Mouse (Mus musculus) gastrocnemius, adult 8-10 months (tissue): ENCODE data around the gene Atp6ap1l. TPM values are rescaled to one million over a fixed set of nuclear protein-coding genes. Genes with fewer than 3 reads are reported as not detected.
"Not testable (repeated sequence)": the region's sequence is repeated elsewhere in the genome, so short reads cannot be mapped to it uniquely, and the experiment has no call there.

Experiments
- DNase-seq, 2 experiments: peaks; one replicate each; pipeline ENCODE4 v3.0.0; 2022; ENCODE audit warnings: low spot score in 2 of 2
- total RNA-seq, 4 experiments: library from RNA; stranded (reverse); gene quantifications; 2 replicates each; pipeline ENCODE4 v1.2.4; 2022

Atp6ap1l gene
- not detected for total RNA-seq

DNA sequence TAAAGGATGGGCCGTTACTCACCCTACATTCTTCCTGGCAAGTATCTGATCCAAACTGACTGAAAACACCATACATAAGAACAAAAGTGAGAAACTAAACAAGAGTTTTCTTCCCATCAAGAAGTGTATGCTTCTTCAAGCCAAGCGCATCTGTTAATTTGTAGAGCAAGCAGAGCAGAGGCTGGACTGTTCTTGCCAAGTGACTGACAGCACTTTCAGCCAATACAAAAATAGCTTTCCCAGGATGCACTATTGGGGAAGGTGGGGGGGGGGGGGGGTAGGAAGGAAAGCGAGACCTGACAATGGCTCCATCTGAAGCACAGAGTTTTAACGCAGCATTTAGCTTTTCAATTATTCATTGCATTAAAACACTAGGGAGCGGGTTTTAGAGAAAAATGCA is at the start of gene Atp6ap1l:
TSS of gene Atp6ap1l (minus strand) at position 180 of the 400 bp plus-strand sequence.
- no peak for DNase-seq

DNA sequence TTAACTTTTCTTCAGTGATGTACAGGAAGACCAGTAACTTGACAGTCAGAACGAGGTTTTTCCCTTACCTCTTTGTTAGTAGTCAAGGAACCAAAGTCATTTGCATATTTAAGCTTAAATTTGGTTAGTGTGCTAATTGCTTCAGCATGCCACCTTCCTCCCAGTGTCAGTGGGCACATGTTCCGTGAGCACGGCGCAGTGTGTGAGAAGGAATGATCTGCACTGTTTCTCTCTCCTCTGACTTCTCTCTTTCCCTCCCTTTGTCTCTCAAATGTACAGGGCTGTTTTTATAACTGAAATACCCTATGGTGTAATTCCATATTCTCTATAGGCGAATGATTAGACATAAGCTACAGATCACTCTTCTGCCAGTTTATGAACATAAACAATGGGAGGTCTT is 34.4 kb upstream of the Atp6ap1l start:
- no peak for DNase-seq

DNA sequence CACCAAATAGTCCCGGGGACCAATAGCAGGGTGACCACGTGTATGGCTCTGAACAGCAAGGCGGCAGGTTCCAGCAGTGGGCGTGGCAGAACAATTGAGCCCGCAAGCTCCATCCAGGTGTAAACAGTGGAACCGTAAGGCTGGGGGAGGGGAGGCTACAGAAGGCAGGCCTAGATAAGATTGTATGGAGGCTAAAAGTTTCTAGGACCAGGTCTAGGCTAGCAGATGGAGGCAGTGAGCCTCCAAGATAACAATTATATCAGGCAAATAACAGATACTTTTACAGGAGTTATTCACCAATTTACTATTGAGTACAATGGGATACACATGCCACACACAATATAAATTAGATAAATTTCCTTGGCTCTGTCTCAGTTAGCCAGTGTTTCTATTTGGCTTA is 34.0 kb upstream of the Atp6ap1l start:
- DNase-seq, result no peak

DNA sequence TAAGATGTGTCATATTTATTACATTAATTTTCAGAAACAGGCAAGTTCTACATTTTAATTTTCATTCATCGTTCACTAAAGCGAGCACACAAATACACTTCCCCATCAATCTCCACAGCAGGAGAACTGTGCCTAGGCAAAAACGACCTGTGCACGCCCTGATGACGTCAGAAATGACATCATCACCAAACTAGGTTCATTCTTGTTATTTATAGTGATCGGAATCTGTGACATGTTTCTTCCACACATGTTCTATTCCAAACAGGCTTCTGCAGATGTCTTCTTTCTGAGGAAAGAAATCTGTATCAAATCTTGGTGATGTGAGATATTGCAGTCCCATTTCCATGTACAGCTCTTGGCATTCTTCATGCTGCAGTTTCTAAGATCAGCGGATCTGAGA is 30.7 kb upstream of the Atp6ap1l start:
- DNase-seq, result no peak

DNA sequence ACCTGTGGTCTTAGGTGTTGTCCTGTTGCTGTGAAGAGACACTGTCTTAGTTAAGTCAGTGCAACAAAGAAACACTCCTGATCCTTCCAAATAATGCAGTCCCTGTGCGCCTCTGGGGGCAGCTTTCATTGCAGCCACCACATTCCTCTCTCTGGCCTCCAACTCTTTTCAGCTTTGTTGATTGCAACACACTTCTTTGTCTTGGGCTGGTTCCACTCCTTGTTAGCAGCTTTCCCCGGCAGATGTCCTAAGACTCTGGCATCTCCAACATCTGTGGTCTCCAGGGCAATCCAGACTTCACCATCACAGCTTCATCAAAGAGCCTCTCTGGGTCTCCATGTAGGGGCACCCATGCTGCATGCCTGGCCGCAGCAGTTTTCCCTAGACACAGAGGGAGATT is 28.1 kb upstream of the Atp6ap1l start:
- peak in 1 of 2 experiments; percentile 21 for DNase-seq

DNA sequence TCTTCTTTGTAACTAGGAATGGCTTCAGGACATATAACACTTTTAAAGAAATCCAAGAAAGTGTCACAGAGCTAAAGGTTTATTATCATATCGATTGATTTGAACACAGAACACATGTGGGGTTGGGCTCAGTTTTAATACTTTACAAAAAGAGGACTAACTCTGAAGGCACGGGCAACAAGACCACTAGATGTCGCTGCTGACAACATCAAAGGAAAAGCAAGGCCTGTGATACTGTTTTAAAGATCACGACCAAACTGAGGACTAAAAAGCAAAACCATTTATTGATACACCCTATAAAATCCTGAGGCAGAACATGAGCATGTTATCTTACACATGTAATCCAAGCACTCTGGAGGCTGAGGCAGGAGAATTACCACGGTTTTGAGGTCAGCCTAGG is 24.7 kb upstream of the Atp6ap1l start:
- peak; percentile 27 to 41 for DNase-seq

DNA sequence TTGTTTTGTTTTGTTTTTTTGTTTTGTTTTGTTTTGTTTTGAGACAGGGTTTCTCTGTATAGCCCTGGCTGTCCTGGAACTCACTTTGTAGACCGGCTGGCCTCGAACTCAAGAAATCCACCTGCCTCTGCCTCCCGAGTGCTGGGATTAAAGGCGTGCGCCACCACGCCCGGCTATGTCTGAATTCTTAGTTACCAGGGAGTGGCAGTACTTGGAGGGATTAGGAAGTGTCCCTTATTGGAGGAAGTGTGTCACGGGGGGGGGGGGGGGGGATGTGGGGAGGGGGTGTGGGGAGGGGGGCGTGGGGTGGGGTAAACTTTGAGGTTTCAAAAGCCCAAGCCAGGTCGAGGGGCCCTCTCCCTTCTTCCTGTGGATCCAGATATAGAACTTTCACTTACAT is 23.1 kb upstream of the Atp6ap1l start:
- not testable (repeated sequence) for DNase-seq

DNA sequence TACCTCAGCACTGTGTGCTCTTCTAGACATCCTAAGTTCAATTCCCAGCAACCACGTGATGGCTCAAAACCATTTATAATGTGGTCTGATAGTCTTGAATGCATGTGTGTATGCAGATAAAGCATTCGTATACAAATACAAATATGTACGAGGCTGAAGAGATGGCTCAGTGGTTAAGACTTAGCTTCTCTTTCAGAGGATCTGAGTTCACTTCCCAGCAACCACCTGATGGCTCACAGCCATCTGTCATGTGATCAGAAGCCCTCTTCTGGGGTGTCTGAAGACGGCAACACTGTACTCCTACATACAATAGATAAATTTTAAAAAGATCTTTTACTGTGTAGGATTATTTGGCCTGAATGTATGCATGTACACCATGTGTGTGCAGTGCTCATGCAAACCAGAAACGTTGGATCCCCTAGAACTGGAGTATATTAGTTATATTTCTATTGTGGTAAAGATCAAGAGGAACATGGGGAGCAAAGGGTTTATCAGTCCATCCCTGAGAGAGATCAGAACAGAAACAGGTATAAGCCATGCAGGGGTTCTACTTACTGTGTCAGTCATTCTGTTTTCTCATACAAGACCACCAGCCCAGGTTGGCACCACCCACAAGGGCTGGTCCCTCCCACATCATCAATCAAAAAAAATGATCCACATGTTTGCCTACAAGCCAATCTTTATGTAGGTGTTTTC is 21.9 kb upstream of the Atp6ap1l start:
- no peak for DNase-seq

DNA sequence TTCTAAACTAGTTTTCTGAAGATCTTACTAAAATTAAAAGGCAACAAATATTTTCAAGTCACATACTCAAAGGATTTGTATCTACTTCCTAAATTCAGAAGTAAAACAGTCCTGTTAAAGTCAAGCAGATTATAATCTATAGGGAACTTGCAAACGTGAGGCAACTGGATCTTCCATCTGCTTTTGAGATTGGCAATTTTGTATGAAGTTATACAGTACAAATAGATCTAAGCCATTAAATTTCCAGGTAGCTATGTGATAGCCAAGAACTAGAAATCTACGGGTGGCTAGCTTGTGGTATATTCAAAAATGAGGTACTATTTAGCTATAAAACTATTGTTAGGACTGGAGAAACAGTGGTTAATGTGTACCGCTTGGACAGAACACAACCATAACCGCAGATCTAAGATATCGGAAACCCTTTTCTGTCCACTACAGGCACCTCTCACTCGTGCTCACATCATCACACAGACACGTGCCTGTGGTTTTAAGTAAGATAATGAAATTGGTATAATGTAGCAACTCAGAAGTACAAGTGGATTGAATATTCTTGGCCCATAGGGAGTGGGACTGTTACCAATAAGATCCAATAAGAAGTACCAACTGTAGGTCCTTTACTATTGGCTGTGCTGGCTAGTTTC is 21.1 kb upstream of the Atp6ap1l start:
- no peak for DNase-seq

DNA sequence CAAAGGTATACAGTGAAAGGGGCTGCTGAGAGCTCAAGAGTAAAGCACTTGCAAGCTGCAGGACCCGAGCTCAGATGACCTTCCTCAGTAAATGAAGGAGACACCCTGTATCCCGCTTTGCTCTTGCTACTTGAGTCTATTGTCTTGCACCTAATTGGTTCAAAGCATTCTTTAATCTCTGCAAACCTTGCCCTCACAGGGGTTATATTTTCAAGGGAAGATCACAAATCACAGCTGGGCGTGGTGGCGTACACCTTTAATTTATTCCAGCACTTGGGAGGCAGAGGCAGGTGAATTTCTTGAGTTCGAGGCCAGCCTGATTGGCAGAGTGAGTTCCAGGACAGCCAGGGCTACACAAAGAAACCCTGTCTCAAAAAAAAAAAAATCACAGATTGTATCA is 20.0 kb upstream of the Atp6ap1l start:
- DNase-seq, result no peak

DNA sequence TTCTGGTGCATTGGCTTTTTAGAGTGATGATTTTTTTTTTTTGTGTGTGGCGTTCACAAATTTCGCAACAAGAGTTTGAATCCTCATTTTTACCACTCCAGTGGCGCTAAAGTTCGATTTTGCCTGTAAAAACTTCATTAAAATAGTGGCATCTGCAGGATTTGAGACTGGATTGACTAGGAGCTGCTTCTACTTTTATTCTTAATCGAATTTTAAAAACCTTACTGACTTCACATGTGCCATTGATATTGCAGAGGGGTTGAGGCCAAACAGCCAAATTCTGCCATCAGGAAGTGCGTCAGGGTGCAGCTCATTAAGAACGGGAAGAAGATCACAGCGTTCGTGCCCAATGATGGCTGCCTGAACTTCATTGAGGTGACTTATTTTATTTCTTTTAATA is 18.9 kb upstream of the Atp6ap1l start:
- no peak for DNase-seq

DNA sequence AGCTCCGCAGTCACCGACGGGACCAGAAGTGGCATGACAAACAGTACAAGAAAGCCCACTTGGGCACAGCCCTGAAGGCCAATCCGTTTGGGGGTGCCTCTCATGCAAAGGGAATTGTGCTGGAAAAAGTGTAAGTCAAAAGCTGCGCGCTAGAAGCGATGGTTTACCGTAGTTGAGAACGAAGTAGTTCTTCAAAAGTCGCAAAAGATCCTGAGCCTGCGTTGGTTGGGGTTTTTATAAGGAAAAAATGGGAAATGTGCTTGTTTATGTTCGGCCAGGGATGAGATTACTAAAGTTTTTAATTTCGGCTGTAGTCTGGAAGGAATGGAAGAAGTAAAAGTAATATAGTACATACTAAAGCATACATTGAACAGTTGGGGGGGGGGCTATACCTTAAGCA is 18.5 kb upstream of the Atp6ap1l start:
- not testable (repeated sequence) for DNase-seq

DNA sequence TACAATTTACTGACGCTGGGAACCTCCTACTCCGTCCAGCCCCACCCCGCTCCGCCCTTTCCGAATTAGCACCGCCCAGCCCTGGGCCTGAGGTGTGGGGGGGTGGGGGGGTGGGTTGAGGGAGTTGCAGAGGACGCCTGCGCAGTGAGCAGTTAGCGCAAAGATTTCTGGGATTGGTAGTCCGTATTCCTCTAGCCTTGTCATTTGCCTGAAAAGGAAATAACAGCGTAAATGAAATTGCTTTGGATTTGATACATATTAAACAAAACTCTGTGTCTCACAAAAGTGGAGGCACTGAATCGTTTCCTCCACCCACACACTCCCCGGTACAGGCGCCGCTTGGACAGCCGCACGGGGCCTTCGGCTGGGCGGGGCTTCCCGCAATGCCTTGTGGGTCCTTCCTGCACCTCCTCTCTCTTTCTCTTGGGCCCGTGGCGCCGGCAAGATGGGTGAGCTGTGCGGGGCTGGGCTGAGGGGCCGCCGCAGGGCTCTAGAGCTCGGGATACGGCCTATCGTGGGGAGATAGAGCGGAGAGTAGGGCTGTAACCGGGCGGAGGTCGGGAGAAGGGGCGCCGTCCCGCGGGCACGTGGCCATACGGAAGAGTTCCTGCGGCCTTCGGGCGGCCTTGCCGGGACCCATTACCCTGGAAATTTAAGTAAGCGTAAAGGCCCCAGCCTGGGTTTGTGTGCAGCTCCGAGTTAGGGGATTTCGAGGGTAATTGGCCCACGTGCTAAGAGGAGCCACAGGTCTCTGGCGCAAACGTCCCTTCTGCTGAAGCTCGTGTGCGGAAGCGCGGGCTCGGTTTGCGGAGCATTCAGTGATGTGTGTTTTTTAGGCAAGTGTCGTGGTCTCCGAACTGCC is 17.8 kb upstream of the Atp6ap1l start, which contains the start of gene Rps23:
TSS of gene Rps23 (plus strand) at position 208 of the 862 bp plus-strand sequence.
- DNase-seq, result peak; percentile 83 to 84

DNA sequence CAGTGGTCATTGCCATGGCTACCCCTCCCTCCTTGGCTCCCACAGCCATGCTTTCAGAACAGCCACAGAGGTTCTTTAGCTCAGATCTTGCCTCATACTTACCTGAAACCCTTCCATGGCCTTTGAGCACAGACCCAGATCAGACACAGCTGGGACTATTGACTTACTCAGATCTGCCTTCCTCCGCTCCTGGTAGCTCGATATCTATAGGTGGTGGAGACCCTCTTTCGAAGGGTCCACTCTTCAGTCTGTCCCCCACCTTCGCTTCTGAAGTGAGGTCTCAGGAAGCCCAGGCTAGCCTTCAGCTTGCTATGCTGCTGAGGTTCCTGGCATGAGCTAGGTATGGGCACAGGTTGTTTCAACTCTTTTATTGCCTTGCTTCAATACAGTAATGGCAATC is 9.6 kb upstream of the Atp6ap1l start:
- DNase-seq, result no peak

DNA sequence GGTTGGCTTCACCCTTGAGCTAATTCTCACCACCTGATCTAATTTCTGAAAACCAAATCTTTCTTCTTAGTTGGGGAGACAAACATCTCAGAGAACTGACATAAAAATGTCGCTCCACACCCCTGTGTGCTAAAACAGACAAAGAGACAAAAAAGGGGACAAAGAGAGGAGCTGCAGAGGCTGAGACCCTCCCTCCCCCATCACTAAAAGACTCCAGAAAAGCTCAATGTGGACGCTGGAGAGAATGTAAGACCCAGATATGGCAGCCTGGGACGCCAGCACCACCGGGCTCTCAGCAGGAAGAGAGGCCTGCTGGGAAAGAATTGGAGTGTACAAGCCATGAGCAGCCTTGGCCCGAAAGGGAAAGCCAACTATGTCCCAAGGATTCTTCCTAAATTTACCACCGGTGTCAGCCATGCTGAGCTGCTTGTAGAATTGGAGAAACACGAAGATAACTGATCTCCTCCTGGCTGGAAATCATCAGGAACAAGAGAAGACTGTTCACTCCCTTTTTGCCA is 8.6 kb upstream of the Atp6ap1l start:
- no peak for DNase-seq

DNA sequence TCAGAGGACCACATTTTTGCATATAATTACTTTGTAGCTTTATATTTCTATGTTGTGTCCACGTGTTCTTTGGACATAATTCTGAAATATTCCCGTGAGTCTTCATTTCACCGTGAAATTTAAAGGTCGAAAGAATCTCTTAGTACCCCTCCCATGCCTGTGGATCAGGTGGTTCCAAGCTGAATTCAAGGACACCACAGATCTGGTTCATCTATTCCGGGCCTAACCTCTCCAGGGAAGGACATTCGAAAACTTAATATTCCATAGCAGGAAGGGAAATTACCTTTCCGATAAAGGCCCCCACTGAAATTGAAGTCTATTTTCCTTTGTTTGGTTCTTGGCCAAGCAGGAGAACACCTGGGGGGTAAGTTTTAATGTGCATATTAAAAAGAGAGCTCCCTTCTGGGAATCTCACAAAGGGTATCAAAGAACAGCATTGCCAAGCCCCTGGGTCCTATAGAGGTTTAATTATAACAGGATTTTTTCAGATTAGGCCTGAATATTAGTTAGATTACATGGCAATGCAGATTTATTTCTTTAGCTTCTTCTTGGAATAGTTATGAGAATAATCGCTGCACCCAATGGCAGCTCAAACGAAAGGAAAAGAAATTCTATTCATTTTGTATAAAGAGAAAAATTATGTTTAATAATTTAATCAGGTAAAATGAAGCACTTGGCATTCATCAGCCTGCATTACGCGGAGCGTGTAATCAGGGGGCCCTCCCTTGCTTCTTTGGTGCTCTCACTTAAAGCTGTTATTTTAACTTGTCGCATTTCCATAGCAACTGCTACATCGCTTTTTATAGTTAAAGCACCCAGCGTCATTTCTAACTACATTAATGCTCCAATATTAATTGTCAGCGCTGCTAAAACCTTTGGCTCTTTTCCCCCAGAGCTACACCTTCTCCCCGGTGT is 7.9 kb upstream of the Atp6ap1l start:
- DNase-seq, result no peak

DNA sequence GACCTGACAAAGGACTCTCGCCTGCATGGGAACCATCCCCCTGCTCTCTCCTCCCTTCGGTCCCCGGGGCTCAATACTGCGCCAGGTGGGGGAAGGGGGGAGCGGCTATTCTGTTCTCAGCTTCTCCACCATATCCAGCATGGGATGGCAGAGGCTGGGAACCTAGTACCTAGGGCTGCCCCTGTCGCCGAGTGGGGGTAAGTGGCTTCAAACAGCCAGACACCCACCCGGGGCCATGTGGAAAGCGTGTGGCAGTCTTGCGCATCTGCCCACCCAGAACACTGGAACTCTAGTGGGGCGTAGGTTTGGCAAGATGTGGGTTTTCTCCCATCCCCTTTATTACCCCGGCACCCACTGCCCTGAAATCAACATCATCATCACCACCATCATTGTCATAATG is 2.2 kb upstream of the Atp6ap1l start:
- DNase-seq, result no peak

DNA sequence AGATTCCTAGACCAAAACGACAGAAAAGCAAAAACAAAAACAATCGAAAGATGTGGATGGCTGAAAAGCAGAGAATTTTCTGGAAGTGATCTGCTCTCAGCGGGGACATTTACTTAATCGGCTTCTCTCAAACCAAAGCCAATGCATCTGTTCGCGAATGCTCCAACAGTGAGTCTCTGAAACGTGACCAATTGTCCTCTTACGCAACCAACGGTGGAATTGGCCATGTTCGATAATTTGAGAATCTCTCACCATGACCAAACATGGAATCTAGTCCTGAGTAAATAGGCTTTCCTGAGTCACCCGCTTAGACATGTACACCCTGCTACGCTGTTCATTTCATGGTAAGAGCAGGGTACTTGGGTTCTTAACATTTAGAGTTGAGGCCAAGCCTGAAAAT is 8.3 kb downstream of the Atp6ap1l start:
- DNase-seq, result peak in 1 of 2 experiments; percentile 3

DNA sequence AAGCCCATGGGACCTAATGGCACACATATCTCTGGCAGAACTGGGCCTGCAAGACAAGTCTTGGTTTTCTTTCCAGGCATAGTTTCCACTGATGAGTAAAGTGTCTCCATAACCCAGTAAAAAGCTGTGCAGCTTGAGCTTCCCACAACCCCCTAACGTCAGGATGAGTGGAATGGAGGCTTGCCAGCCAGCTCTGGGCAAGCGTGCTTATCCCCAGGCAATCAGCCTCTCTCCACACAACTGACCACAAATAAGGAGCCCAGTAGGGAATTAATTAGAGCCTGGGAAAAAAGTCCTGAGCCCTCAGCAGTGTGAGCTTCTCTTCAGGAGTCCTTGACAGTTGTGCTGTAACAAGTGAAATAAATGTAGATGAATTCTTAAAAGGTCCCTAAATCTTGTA is 9.1 kb downstream of the Atp6ap1l start:
- DNase-seq, result peak; percentile 22

DNA sequence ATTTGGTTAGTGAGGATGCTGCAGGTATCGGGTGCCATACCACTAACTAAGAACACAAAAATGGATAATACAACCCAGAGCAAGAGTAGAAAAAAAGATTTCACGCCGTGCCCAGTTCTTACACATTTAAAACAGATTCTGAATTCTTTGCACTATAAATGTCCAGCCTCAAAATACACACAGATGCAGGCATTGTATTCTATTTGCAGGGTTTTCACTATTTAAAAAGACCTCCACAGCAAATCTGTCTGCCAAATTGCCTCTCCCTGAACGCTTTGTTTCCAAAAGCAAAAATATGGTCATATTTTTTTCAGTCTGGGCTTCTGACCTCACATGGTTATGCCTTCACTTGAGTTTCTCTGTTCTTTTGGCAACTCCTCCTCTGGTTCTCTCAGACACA is 10.3 kb downstream of the Atp6ap1l start:
- no peak for DNase-seq

DNA sequence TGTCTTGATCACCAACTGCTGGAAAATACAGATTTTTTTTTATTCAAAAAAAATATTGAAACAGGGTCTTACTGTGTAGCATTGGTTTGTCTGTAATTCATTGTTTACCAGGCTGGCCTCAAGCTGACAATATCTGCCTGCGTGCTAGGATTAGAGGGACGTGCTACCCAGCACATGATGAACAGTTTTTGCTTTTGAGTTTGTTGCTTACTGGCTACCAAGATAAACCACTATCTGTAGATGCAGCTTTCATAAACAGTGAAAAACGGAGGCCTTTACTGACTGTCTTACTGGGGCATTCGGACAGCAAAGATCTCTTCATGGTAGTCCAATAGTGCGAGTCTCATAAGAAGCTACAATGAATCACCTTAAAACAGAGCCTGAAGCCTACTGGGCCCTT is 15.0 kb downstream of the Atp6ap1l start:
- no peak for DNase-seq
